Mouse (Mus musculus): Measurements from ENCODE around the gene Creb3l1. TPM values are rescaled to one million over a fixed set of nuclear protein-coding genes. Genes with fewer than 3 reads are reported as not detected.
A peak's percentile ranks its signal among the peaks of the same experiment; 100 is the strongest.

Creb3l1 gene
- polyA plus RNA-seq, 1 experiment from 2014 or later, result 0.52 TPM

DNA sequence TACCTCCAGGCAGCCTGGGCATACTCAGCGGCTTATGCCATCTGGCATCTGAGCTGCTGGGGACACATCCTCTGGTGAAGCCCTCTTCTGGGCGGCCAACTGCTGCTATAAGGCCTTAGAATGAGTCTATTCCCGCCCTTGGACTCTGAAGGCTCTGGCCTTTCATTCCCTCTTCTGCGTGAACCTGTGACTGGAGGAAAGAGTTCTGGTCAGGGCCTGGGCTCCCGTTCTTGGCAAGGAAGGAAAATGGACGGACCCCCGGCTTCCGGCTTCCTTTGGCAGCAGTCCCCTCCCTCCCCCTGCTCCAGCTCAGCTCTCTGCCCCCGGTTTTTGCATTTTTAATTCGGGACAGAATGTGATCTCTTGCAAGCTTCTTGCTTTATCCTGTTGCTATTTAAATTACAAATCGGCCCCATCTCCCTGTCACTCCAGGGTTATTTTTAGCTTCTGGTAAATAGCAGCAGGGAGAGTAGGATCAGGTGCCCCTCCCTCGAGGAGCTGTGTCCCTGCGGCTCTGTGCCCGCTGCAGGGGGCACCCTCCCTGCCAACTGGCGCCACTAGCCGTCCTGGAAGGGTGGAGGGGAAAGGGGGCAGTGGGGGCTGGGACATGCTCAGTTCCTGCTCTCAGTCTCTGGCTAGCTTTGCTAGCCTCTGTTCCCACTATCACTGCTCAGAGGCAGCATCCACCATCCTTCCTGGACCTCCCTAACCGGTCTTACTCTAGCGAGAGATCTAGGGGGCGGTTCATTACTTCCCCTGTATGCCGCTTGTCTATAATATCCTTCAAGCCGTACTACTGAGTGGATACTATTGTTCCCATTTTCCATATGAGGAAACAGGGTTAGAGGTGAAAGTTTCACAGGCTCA lies 52.8 kb downstream of the Creb3l1 start:
- 12% methylated on average over 21 of the region's 21 CpGs for WGBS
- Histone ChIP-seq H3K9me3 (replicated peaks) (no peaks in the 10 kb centered on the region), H3K36me3 (ENCODE audit: poor library complexity, severe bottlenecking) (no peaks in the 10 kb centered on the region), H3K9ac (peak overlapping the region; percentile 46), H3K4me3 (no peak overlapping the region; the same call in 1 of the 2 replicates), H3K27me3 (peaks cover 43% of the 10 kb centered on the region), H3K4me1 (peaks cover 42% of the 10 kb centered on the region), H3K4me2 (peak overlapping the region; percentile 50), H3K27ac (peak overlapping the region; percentile 71)
- ATAC-seq, result peak; percentile 45

DNA sequence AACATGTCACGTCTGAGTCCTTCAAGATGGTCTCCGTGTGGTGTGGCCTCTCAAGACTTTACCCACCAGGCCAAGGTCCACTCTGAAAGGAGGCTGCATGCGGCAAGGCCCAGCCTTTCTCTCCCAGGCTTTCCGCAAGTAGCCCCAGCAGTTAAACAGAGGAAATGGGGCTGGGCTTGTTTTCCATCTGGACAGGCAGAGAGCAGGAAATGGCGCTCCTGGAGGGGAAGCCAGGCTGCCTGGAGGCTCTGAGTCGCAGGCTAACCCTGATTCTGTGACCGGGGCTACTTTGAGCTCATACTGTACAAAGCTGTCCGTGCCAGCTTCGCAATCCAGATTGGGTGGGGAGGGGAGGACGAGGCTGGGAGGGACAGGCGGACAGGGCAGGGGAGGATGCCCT lies 56.3 kb downstream of the Creb3l1 start:
- no peaks in the 10 kb centered on the region for H3K9me3 ChIP-seq (replicated peaks)
- 71% methylated on average over 11 of the region's 11 CpGs for WGBS
- peaks cover 25% of the 10 kb centered on the region for H3K27me3 ChIP-seq
- no peak for ATAC-seq
- peaks cover 20% of the 10 kb centered on the region for H3K4me1 ChIP-seq
- H3K4me2 ChIP-seq, result no peak overlapping the region
- no peaks in the 10 kb centered on the region for H3K36me3 ChIP-seq (ENCODE audit: poor library complexity, severe bottlenecking)
- no peak overlapping the region for H3K9ac ChIP-seq
- no peak overlapping the region for H3K4me3 ChIP-seq
- H3K27ac ChIP-seq, result no peak overlapping the region

DNA sequence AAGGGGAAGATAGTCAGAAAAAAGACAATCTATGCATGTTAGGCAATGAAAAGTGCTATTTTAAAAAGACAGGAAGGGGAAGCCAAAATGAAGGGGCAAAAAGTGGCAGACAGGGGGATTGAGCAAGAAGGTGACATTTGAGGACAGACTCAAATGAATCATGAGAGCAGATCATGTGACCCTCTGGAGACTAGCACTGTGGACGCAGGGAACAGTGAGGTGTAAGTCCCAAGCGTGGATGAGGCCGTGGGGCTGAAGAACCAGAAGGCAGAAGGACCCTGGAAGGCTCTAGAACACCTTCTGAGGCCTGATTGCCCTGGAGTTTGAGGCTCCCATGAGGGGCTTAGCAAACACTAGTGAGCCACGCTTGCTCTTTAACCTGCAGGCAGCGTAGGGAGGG lies 57.9 kb downstream of the Creb3l1 start:
- H3K4me1 ChIP-seq, result peaks cover 23% of the 10 kb centered on the region
- H3K4me3 ChIP-seq, result no peak overlapping the region
- H3K27me3 ChIP-seq, result peaks cover 19% of the 10 kb centered on the region
- H3K9ac ChIP-seq, result no peak overlapping the region
- no peaks in the 10 kb centered on the region for H3K36me3 ChIP-seq (ENCODE audit: poor library complexity, severe bottlenecking)
- no peaks in the 10 kb centered on the region for H3K9me3 ChIP-seq (replicated peaks)
- H3K4me2 ChIP-seq, result no peak overlapping the region
- no peak for ATAC-seq
- no peak overlapping the region for H3K27ac ChIP-seq
- 77% methylated on average over 5 of the region's 5 CpGs for WGBS

DNA sequence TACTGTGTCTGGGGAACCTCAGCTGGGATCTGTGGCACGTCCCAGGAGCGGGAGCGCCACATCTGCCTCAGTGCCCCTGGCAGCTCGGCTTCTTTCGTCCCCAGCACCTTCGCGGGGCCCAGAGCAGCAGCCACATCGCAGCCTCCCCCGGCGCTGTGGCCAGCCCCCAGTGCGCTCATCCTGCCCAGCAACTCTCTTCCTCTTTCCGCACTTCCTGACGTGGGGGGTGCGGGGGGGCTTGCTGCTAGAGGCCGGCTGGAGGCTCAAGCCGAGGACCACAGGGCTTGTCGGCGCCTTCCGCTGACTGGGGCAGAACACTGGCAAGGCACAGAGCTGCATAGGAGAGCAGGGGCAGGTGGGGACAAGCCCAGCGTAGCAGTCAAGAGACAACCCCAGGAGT lies 58.9 kb downstream of the Creb3l1 start:
- H3K4me1 ChIP-seq, result peaks cover 17% of the 10 kb centered on the region
- 19% methylated on average over 20 of the region's 20 CpGs for WGBS
- no peak overlapping the region; the same call in 1 of the 2 replicates for H3K4me2 ChIP-seq
- H3K36me3 ChIP-seq (ENCODE audit: poor library complexity, severe bottlenecking), result no peaks in the 10 kb centered on the region
- H3K27ac ChIP-seq, result 0 out of 2 replicates have a peak overlapping the region, but pooled peaks have one; percentile 37
- no peaks in the 10 kb centered on the region for H3K9me3 ChIP-seq (replicated peaks)
- 0 out of 2 replicates have a peak overlapping the region, but pooled peaks have one; percentile 6 for H3K4me3 ChIP-seq
- 0 out of 2 replicates have a peak overlapping the region, but pooled peaks have one; percentile 6 for H3K9ac ChIP-seq
- no peak for ATAC-seq
- peaks cover 18% of the 10 kb centered on the region for H3K27me3 ChIP-seq

DNA sequence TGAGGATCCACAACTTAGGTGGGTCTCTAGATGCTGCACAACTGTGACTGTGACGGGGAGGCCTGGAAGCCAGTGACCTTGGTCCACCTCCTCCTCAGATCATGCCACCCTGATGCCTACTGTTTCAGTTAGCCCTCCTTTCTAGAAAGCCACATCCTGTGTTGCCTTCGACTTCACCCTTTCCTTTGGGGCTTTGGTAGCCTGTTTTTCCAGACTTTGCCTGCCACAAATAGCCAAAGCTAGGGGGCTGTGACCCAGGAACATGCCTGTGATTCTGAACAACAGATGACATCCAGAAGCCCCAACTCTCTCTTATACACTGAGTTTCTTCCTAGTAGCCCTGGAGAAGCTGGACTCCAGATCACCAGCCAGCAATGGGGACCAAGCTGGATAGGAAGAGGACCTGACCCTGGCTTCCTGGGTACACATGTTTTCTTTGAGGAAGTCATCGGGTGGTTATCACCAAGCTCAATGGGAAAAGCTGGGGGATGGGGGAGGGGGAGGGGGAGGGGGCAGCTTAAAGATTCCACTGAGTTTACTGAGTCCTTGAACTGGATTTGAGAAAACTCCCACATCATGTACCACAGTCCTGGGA lies 59.6 kb downstream of the Creb3l1 start:
- Histone ChIP-seq H3K4me2 (no peak overlapping the region), H3K9ac (no peak overlapping the region), H3K27ac (no peak overlapping the region), H3K36me3 (ENCODE audit: poor library complexity, severe bottlenecking) (no peaks in the 10 kb centered on the region), H3K27me3 (peaks cover 12% of the 10 kb centered on the region), H3K4me3 (no peak overlapping the region), H3K9me3 (replicated peaks) (no peaks in the 10 kb centered on the region), H3K4me1 (peaks cover 22% of the 10 kb centered on the region)
- WGBS, result 72% methylated on average over 3 of the region's 3 CpGs
- no peak for ATAC-seq

DNA sequence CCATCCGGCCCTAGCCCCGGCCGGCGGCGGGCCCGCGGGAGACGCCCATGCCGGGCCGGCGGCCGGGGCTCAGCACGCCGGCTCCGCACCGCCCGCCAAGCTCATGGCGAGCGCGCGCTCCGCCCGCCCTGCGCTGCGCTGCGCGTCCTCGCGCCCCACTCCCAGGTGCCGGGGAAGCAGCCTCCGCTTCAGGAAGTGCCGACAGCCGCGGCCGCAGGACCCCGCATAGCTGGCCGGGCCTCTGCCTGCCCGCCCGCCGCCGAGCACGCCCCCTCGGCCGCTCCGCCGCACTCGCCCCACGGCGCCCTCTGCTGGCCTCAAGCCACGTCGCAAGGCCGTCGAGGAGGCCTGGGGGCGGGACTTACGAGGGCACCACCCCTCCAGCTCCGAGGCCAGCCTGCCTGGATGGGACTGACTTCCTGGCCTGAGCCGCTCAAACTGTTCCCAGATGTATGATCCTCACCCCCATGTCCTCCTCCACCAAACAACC lies 60.8 kb downstream of the Creb3l1 start:
- peak; percentile 94 for ATAC-seq

DNA sequence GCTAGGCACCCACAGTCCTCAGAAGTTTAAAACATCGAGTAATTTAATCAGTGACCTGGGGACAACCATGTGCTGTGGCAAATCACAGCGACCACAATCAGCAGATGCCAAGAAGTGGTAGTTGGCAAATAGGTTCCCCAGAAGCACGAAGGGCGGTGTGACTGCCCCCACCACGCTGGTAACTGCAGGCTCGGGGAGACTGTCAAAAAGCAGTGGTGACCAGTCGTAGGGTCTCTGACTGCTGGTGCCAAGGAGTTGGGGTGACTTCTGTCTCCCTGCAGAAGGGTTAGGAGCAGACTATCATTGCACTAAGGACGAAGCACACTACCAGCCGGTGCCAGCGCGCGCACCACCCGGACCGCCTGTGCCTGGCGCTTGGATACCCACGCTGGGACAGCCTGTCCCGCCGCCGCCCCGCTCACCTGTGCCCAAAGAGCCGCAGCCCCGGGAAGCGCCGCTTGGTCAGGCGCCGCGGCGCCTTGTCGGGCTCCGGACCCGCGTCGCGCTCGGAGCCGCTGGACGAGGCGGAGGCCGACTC lies 61.4 kb downstream of the Creb3l1 start:
- under 1% methylated on average over 39 of the region's 39 CpGs for WGBS

More for the DNA sequence above, 60.8 kb downstream of the Creb3l1 start:
- Histone ChIP-seq H3K9ac (peak overlapping the region; percentile 88), H3K36me3 (ENCODE audit: poor library complexity, severe bottlenecking) (no peaks in the 10 kb centered on the region), H3K4me2 (peak overlapping the region; percentile 92), H3K9me3 (replicated peaks) (no peaks in the 10 kb centered on the region), H3K4me1 (peaks cover 34% of the 10 kb centered on the region), H3K4me3 (peak overlapping the region; percentile 86), H3K27ac (peak overlapping the region; percentile 65), H3K27me3 (peaks cover 12% of the 10 kb centered on the region)
- WGBS, result under 1% methylated on average over 49 of the region's 57 CpGs

DNA sequence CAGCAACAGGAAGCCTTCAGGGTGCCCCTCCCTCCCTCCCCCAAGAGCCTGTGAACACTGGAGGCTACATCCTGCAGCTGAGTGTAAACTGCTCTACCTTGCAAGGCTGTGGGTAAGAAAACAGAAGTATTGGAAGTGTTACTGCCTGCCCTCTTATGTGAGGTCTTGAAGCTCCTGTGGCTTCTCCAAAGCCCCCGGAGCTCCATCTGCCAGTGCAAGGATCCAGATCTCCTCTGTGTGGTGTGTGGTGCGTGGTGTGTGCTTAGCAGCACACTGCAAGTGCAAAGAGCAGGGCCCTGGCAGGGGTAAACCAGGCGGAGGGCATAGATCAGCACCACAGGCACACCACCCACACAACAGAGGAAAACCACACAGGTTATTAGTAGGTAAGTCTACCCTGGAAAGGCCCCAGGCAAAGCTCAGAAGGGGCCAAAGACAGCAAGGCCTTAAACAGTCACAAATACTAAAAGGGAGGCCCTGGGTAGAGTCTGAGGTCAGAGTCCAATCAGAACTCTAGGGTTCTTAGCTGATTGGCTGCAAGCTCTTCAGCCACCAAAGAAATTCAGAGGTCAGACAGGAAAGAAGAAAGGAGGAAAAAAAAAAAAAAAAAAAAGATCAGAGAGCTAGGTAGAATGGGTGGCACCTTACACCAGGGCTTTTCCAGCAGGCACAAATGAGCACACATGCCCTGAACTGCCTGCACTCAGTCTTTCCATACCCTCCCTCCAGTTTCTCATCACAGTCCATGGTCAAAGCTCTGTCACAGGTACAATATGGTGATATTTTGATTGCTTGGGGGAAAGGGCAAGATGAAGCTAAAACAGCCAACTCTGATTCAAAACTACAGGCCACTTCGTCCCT lies 62.2 kb downstream of the Creb3l1 start:
- Histone ChIP-seq H3K9ac (peak overlapping the region; percentile 88), H3K4me3 (peak overlapping the region; percentile 86), H3K36me3 (ENCODE audit: poor library complexity, severe bottlenecking) (no peaks in the 10 kb centered on the region), H3K4me2 (peak overlapping the region; percentile 92), H3K9me3 (replicated peaks) (no peaks in the 10 kb centered on the region), H3K27me3 (peaks cover 12% of the 10 kb centered on the region), H3K4me1 (peaks cover 45% of the 10 kb centered on the region), H3K27ac (no peak overlapping the region)
- ATAC-seq, result no peak
- WGBS, result 57% methylated on average over 4 of the region's 4 CpGs

More for the DNA sequence above, 61.4 kb downstream of the Creb3l1 start:
- H3K9me3 ChIP-seq (replicated peaks), result no peaks in the 10 kb centered on the region
- peaks cover 12% of the 10 kb centered on the region for H3K27me3 ChIP-seq
- ATAC-seq, result peak; percentile 55
- peak overlapping the region; percentile 86 for H3K4me3 ChIP-seq
- peaks cover 37% of the 10 kb centered on the region for H3K4me1 ChIP-seq
- peak overlapping the region; percentile 88 for H3K9ac ChIP-seq
- peak overlapping the region; percentile 65 for H3K27ac ChIP-seq
- H3K36me3 ChIP-seq (ENCODE audit: poor library complexity, severe bottlenecking), result no peaks in the 10 kb centered on the region
- H3K4me2 ChIP-seq, result peak overlapping the region; percentile 92

DNA sequence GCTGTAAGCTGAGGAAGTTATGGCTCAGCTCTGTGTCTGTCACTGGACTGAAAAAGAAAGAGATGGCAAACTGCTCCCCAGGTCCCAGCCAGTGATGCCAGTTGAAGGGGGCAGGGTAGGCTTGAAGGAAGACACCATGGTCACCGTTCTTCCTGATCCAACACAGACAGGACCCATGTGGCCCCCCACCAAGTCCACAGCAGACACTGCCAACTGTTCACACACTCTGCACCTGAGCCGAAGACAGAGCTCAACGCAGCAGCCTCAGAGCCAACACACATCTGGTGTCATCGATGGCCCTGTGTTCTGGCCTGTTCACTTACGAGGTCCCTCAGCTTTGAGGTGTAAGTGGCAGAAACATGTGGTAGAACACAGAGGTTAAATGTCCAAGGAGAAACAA lies 63.8 kb downstream of the Creb3l1 start:
- Histone ChIP-seq H3K9me3 (replicated peaks) (no peaks in the 10 kb centered on the region), H3K4me1 (peaks cover 53% of the 10 kb centered on the region), H3K36me3 (ENCODE audit: poor library complexity, severe bottlenecking) (no peaks in the 10 kb centered on the region), H3K27me3 (peaks cover 6% of the 10 kb centered on the region), H3K4me3 (no peak overlapping the region), H3K27ac (no peak overlapping the region), H3K4me2 (no peak overlapping the region), H3K9ac (no peak overlapping the region)
- 89% methylated on average over 5 of the region's 5 CpGs for WGBS
- no peak for ATAC-seq

DNA sequence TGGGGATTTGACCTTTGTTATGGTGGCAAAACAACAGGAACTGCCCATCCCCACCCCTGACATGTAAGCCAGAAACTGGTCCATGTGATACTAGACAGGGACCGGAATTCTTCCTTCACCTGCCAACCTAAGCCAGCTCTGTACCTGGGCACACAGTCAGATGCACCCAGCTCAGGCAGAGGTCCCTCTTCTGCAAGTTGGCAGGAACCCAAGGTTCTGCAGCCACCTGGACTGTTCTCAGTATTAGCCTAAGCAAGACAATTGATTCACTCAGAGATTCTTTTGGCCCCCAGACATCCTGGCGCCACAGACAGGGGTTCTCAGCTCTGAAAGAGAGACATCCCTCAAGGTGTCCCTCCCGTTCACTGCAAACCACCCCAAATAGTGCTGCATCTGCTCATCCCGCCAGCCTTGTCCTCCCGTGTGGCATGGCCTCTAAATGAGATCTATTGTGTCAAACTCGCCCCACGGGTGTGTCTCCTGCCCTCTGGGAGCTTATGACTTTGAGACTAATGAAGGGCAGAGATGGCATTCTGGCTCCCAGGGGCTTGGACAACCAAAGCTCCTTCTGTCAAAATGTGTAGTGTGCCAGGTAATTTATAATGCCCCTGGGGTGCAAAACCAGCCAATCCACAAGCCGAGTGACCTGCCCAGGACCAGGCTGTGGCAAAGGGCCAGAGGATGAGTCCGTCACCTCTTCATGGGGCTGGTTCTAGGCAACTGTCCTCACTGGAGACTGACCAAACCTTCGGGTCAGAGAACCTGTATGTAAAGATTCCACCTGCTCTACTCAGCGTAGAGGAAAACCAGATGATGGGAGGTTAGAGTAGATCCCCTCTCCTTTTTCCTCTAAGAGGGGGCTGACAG lies 64.5 kb downstream of the Creb3l1 start:
- H3K27ac ChIP-seq, result no peak overlapping the region
- H3K9ac ChIP-seq, result no peak overlapping the region
- no peaks in the 10 kb centered on the region for H3K36me3 ChIP-seq (ENCODE audit: poor library complexity, severe bottlenecking)
- H3K4me1 ChIP-seq, result peaks cover 59% of the 10 kb centered on the region
- H3K9me3 ChIP-seq (replicated peaks), result no peaks in the 10 kb centered on the region
- peaks cover 3% of the 10 kb centered on the region; the same call in 1 of the 2 replicates for H3K27me3 ChIP-seq
- no peak for ATAC-seq
- H3K4me3 ChIP-seq, result no peak overlapping the region
- H3K4me2 ChIP-seq, result no peak overlapping the region
- WGBS, result 78% methylated on average over 11 of the region's 11 CpGs
